Mouse (Mus musculus): ENCODE results near the gene Rnf141.

DNA sequence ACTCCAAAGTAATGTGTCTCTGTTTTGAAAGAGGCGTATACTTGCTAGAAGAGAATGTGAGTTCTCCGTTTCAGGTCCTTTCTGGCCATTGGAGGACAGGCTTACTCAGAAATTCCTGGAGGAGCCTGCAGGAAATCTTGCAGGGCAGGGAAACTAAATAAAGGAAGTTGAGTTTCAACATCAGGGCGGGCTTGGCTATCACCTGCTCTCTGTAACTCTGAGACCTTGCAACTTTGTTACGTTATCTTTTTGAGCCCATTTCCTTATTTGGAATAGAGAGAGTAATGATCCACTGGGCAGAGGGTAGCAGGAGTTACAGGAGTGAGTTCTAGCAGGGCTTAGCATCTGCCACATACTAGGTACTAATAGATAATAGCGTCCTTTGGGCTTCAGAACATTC lies 15.9 kb upstream of the Rnf141 start:
- TF ChIP-seq CTCF (conservative IDR thresholded peaks at IDR 0.05; ENCODE audit: low read length) (no peak), POU5F1 (IDR thresholded peaks at IDR 0.05; ENCODE audit: borderline replicate concordance, low read length) (no peak), NANOG (IDR thresholded peaks at IDR 0.05; ENCODE audit: borderline replicate concordance, low read length) (no peak)
